Mouse (Mus musculus): ENCODE results near the gene Tctex1d2.
"Not testable (repeated sequence)": the region's sequence is repeated elsewhere in the genome, so short reads cannot be mapped to it uniquely, and the experiment has no call there.

The Tctex1d2 gene

DNA sequence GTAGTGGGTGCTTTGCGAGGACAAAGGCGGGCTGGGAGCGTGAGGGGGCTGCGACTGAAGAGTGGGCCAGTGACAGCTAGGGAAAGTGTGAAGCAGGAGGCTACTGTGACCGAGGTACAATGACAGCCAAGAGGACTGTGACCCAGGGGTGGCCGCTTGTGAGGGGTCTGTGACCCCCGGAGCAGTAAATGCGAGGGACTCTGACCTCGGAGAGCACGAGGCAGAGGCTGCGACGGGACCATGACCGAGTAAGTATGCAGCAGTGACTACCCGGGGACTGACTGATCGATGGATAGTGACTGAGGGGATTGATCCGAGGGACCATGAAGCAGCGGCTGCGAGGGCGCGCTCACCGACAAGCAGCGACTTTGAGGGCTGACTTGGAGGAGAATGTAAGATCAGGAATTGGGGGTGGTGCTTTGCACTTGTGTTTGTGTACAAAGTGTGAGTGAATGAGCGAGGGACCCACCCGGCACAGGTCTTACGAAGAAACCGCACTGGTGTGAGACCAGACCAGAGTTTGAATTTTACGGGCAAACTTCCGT lies 11.6 kb downstream of the Tctex1d2 start:
- DNase-seq (ENCODE audit: low spot score in 2 of 2), result no peak

DNA sequence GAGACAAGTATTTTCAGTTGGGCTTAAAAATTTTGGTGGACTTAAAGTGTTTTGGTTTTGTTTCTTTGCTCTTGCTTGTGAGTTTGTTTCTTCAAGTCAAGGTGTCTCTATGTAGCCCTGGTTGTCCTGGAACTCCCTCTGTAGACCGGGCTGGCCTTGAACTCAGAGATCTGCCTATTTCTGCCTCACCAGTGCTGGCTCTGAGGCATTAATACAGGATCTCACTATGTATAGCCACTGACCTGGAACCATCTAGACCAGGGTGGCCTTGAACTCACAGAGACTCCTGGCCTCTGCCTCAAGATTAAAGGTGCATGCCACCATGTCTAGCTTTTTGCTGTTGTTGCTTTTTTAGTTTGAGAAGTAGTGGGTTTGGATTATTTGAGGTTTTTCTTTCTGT lies 12.4 kb downstream of the Tctex1d2 start:
- DNase-seq (ENCODE audit: low spot score in 2 of 2), result no peak

DNA sequence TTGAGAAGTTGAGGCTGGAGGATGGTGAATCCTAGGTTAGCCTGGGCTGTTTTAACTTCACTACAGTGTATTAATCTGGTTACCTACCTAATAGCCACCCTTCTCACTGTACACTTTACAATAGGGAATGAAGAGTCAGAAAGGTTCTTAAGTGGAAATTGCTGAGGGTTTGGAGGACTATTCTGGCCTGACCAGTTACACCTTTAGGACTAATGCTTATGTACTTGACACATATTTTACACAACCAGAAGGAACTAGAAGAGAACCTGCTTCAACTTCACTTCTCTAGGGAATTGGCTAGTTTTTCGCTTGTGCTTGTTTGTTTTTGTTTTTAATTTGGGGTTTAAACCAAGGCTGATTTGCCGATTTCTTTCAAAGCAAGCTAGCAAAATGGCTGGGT lies 13.6 kb downstream of the Tctex1d2 start:
- DNase-seq (ENCODE audit: low spot score in 2 of 2), result no peak

DNA sequence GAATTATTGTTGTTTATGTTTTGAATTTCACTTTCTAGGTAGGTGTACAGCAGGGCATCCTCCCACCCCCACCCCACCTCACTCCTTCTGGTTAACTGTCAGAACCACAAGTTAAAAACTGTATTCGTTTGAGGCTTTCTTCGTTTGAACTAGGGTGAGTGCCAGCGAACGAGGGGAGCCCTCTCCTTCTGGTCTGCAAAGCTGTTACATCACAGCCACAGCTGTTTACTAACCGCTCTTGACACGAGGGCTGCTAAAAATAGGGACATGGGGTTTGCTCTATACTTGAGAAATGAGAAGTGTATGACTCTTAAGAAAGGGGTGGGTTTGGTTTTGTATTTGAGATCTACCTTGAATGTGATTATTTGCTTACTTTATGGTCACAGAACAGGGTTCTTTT lies 14.6 kb downstream of the Tctex1d2 start:
- DNase-seq (ENCODE audit: low spot score in 2 of 2), result no peak

DNA sequence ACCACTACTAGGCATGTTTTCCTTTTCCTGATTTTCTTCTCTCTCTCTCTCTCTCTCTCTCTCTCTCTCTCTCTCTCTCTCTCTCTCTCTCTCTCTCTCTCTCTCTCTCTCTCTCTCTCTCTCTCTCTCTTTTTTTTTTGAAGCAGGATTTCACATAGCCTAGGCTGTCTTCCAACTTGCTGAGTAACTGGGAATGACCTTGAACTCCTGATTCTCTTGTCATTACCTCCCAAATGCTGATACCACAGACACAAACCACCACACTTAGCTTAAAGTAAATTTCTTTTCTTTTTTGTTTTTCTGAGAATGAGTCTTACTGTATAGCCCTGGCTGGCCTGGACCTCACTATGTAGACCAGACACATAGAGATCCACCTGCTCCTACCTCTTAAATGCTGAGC lies 15.2 kb downstream of the Tctex1d2 start:
- no peak for DNase-seq (ENCODE audit: low spot score in 2 of 2)

DNA sequence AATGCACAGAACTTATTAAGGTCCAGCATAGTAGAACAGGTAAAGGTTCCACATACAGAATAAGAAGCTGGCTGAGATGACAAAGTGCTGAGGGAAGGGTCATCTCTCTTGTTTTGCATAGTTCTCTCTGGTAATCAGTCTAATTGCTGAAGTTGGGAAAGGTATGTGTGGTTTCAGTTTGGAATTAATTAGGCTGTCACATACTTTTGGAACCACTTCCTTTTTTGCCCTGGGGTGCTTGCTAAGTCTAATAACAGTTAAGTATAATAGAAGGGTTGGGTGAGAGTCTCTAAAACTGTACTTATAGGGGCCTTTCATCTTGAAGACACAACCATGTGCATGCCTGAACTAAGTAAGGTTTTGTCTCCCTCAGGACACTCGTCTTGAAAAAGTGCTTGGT lies 17.2 kb downstream of the Tctex1d2 start:
- no peak for DNase-seq (ENCODE audit: low spot score in 2 of 2)

DNA sequence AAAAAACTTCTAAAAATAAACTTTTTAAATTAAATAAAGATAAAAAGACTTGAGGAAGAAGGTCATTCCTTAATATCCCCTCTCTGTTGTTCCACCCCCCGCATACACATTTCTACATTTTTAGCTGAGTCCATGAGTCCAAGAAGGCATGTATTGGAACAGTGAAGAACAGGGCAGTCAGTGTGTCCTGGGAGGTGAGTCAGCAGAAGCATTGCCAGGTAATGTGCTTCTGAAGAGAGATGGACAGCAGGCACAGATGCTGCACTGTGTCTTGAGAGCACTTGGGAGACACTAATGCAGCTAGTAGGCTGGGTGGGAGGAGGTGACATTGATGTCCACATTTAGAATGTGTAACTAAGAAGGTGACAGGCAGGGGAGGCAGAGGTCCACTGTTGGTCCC lies 17.8 kb downstream of the Tctex1d2 start:
- DNase-seq (ENCODE audit: low spot score in 2 of 2), result no peak

DNA sequence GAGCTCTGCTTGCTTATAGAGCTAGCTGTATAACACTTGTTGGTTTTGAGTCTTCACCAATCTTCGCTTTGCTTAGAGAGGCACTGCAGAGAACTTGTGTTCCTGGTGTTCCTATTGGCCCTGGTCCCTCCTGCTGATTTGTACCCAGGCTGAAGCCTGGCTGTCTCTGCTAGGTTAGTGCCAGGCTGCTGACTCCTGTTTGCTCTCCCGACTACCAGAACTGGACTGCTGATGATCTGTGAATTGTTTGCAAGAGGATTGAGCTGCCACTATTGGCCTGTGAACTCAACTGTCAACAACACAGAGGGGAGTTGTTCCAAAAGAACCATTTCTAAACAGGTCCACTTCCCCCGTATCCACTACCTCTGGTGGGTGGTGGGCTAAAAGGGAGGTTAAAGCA lies 21.9 kb downstream of the Tctex1d2 start:
- DNase-seq (ENCODE audit: low spot score in 2 of 2), result no peak

DNA sequence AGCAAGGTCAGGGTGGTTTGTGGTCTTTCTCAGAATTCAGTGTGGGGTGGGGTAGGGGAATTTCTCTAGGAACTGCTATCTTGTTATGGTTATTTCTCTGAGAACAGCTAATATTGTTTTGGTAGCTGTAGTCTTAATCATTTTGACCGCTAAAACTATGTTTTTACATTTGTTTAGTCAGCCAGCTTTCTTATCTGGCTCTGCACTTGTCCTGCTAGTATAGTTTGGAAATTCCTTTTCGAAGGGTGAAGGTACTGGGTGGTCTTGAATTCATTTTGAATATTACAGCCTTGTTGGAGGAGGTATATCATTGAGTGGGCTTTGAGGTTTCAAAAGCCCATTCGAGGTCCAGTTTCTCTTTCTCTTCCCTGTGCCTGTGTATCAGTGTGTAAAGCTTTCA lies 25.1 kb downstream of the Tctex1d2 start:
- not testable (repeated sequence) for DNase-seq (ENCODE audit: low spot score in 2 of 2)

DNA sequence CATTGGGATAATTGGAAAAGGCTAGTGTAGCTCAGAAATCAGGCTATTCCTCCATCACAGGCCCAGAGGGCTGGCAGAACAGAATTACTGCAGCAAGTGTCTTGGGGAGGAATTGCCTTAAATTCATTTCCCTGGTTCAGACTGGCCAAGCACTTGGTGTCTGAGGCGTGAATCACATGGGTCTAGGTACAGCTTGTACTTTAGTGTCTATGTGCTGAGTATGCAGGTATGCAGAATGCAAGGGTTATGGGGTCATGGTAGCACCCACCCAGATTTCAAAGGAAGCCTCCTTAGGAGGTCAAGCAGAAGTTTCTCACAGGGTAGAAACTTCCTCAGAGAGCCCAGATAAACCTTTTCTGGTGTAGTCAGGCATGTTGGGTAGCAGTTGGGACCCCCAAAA lies 26.1 kb downstream of the Tctex1d2 start:
- DNase-seq (ENCODE audit: low spot score in 2 of 2), result no peak

DNA sequence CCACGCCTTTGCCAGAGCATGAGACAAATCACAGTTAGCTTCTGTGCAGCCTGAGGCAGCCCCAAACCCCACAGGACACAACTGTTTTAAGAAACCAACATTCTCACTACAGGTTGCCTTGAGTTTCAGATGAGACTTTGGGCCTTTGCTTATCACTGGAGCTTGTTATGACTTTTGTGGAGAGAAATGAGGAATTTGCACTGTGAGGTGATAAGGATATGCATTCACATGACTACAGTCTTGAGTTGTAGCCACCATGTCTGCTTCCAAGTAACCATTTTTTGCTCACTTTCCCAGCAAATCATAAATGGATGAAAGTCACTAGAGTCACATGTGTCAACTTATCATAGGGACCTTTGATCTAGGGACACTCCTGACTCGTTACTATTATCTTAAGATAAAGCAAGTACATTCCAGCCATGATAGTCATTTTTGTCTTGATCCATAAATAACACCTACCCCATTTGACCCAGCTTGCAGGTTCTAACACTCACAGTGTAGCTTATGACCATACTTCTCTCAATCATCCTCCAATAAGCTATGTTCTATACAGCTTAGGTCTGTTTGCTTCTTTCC lies 27.1 kb downstream of the Tctex1d2 start:
- DNase-seq (ENCODE audit: low spot score in 2 of 2), result no peak

DNA sequence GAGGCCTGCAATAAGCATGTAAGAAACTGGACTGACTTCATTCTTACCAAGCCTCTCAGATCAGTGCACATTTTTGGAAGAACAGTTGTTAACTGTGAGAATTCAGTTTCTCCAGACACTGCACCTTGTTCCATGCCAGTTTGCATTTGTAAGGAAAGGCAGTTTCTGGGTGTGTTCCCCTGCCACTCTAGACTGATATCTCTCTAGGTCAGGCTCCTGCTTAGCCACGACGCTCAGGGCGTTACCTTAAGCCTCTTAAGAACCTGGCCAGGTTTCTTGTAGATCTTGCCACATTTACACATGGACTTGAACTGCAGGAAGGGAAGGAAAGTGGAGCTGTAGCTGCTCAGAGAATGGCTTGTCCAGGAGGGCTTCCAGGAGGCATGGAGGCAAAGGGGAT lies 30.2 kb downstream of the Tctex1d2 start:
- DNase-seq (ENCODE audit: low spot score in 2 of 2), result no peak

DNA sequence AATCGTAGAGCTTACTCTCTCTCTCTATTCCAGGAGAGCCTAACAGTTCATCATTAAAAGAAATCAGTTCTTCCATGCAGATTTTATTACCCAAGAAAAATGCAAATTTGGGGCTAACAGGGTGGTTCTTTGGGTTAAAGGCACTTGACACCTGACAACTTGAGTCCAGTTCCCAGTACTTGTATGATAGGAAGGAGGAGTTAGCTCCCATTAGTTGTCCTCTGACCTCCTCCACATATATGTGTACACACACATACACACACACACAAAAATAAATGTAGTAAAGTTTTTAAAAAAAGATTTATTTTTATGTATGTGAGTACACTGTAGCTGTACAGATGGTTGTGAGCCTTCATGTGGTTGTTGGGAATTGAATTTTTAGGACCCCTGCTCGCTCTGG lies 30.6 kb downstream of the Tctex1d2 start:
- no peak for DNase-seq (ENCODE audit: low spot score in 2 of 2)

DNA sequence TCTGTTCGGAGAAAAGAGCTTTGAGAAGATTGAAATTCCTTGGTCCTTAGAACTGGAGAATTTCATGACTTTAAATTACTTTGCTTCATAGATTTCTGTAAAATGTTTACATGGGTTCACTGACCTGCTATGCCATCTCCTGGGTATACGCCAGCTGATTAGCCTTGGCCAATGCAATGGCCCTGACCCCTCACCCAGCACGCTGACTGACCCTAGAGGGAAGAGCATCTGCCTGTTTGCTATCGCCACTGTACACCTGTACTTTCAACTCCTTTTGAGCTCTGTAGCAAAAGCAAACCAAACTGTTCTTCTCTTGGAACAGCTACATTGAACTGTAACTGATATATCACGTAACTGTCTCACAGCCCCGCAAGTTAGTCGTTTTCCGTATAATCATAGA lies 33.6 kb downstream of the Tctex1d2 start:
- DNase-seq (ENCODE audit: low spot score in 2 of 2), result no peak

DNA sequence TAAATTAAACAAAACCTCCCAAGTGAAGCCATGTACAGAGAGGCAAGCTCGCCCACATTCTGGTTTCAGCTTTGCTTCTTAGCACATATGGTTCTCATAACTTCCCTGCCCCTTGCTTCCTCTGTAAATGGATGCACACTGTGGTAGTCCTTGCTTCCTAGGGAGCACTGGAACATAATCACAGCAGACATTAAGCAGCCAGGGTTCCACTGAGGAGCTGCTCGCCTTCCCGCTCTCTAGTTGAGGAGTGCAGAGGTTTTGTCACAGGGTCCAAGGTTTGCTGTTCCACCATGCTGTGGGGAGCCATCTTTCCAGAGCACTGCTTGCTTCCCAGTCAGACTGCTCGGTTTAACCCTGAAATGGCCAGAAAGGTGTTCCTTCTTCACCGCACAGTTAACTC lies 35.1 kb downstream of the Tctex1d2 start:
- no peak for DNase-seq (ENCODE audit: low spot score in 2 of 2)

DNA sequence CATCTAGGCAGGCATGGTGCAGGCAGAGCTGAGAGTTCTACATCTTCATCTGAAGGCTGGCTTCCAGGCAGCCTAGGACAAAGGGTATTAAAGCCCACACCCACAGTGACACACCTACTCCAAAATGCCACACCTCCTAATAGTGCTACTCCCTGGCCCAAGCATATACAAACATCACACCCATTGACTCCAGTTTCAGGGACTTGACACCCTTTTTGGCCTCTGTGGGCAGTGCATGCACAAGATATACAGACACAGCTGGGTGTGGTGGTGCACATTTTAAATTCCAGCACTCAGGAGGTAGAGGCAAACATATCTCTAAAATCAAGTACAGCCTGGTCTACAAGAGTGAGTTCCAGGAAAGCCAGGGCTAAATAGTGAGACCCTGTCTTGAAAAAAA lies 36.6 kb downstream of the Tctex1d2 start:
- no peak for DNase-seq (ENCODE audit: low spot score in 2 of 2)

DNA sequence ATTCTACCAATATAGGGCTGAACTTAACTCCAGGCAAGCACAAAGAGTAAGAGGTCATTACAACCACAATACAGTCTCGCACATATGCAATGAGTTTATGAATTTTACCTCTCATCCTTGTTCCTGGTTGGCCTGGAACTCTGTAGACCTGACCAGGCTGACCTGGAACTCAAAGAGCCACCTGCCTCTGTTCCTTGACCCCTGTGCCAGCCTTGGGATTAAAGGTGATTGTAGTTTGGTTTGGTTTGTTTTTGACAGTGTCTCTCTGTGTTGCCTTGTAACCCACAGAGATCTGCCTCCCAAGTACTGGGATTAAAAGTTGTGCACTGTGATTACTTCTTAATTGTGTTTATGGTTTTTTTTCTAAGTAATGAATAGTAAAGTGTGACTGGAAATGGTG lies 37.3 kb downstream of the Tctex1d2 start:
- no peak for DNase-seq (ENCODE audit: low spot score in 2 of 2)

DNA sequence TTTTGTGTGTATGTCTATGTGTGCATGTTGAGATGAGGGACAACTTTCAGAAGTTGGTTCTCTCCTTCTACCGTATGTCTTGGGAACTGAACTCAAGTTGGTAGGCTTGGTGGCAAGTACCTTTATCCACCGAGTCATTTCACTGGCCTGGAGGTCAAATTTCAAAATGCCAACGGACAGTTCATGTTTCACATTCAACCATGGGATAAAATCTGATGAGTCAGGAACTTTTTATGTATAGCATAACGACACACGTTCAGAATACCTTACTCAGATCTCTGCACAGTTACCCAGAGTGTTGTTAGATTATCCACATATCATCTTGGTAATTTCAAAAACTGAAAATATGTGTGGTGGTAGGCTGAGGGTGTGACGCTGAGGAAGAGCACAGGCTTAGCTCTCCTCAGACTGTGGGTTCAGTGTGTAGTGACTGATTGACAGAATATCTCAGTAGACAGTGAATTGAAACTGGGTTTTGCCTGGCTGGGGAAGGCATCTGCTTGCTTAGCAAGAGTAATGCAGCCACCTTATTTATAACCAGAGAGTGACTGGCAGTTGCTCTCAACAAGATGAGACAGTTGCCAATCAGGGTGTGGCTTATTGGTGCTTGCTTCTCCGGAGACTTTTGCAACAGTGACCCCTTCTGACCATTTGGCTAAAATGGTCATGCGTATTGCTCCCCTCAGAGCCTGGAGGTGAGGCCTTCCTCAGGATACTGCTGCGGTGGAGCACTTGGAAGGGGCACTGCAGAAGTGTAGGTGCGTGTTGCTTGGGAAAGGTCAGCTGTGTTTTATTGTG lies 38.3 kb downstream of the Tctex1d2 start:
- no peak for DNase-seq (ENCODE audit: low spot score in 2 of 2)

DNA sequence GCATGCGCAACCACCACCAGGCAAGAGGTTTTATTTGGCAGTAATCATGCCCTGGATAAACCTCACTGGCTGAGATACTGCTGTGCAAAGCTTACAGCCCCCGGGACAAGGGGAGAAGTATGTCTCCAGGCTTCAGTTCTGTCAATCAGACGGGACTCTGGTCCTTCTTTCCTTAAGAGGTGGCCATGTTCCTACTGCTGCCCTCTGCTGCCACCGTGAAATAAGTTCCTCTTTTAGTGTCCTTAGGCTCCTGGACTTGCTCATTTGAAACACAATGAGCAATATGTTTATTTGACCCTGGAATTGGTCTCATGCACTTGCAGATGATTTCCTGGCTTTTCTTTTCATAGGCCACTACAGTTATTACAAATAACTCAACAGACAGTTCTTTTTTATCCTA lies 41.0 kb downstream of the Tctex1d2 start:
- no peak for DNase-seq (ENCODE audit: low spot score in 2 of 2)

DNA sequence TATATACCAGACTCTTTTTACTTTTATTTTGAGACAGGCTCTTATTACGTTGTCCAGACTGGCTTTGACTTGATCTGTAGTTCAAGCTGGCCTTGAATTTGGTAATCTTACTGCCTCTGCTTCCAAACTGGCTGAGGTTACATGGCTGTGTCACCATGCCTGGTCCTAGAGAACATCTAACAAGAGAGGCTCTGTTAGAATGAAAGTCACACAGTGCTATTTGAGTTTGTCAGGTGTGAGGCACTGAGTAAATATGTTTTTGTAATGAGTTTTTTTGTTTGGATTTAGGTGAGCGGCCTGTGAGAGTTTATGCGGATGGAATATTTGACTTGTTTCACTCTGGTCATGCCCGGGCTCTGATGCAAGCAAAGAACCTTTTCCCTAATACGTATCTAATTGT lies 42.2 kb downstream of the Tctex1d2 start:
- no peak for DNase-seq (ENCODE audit: low spot score in 2 of 2)

DNA sequence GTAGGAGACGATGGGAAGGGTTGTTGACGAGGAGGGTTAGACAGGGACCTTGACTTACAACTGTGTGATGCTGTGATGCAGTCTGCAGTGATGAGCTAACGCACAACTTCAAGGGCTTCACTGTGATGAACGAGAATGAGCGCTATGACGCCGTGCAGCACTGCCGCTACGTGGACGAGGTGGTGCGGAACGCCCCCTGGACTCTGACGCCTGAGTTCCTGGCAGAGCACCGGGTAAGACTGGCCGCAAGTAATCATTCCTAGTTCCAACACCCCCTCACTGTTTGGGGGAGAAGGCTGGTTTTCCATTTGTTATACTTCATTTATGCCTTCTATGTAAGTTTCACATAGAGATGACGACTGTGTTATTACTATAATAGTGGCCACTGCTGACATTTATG lies 43.4 kb downstream of the Tctex1d2 start:
- DNase-seq (ENCODE audit: low spot score in 2 of 2), result no peak

DNA sequence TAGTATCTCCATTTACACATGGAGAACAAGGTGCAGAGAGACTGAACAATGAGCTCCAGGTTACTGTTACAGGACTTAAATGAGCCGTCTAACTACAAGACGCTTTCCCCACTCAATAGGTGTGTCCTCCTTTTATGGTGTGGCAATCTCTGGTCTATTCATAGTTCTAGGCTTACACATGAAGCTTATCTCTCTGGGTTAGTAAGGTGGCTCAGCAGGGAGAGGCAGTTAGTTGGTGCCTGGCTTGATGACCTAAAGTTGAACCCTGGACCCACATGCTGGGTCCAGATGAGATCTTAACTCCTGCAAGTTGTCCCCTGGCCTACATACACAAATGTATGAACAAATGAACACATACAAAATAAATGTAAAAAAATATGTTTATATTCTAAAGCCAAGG lies 43.9 kb downstream of the Tctex1d2 start:
- no peak for DNase-seq (ENCODE audit: low spot score in 2 of 2)

DNA sequence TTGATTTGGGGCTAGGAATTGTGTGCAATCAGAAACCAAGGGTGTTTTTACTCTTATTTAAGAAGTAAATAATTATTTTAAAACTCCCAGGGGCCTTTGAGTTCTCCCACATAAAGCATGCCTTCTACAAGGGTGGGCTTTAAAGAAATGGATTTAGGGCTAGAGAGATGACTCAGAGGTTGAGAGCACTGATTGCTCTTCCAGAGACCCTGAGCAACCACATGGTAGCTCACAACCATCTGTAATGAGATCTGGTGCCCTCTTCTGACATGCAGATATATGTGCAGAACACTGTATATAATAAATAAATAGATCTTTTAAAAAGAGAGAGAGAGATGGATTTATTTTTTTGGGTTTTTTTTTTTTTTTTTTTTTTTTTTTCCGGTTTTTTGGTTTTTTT lies 45.4 kb downstream of the Tctex1d2 start:
- DNase-seq (ENCODE audit: low spot score in 2 of 2), result no peak

DNA sequence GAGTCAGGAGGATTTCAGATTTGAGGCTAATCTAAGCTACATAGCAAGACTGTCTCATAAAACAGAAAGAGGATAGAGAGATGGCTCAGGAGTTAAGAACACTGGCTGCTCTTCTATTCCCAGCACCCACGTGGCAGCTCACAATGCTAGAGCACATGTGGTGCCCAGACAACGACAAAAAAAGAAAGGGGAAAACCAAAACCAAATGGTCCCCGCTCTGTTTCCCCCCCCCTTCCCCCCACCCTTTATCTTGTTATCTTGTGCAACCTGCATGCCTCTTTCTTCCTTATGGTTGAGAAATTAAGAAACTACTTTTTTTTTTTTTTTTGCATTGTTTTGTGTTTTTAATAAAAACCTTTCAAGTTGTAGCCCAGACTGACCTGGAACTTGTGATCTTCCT lies 49.0 kb downstream of the Tctex1d2 start:
- no peak for DNase-seq (ENCODE audit: low spot score in 2 of 2)
